Mouse (Mus musculus) heart, postnatal 0 days (tissue): ENCODE data around the gene Nup98. TPM values are rescaled to one million over a fixed set of nuclear protein-coding genes. Genes with fewer than 3 reads are reported as not detected.

ENCODE experiments used
- ATAC-seq: fragments of 200-750 bp; cut with Nextera tagmentation; 2 replicates; pipeline ENCODE4 v1.8.0; 2017; ENCODE audit warnings: low read depth, moderate number of reproducible peaks, moderate library complexity; ENCODE audit not compliant: insufficient read depth
- DNase-seq: peaks from one replicate; pipeline ENCODE4 v3.0.0-alpha.2; 2016; ENCODE audit warnings: low spot score
- H3K27ac ChIP-seq: fragments of 300-500 bp; sonication (generic); 2 replicates; pipeline ENCODE4 v1.5.1; 2014; ENCODE audit warnings: low read depth, mild to moderate bottlenecking
- H3K27me3 ChIP-seq: fragments of 300-500 bp; sonication (generic); 2 replicates; pipeline ENCODE4 v1.6.1; 2014; ENCODE audit warnings: low read length, mixed read lengths; ENCODE audit not compliant: control insufficient read depth, insufficient read depth
- H3K36me3 ChIP-seq: fragments of 300-500 bp; sonication (generic); replicated peaks from 2 replicates; pipeline ENCODE4 v1.6.1; 2014; ENCODE audit warnings: low read length, mixed read lengths; ENCODE audit not compliant: control insufficient read depth, insufficient read depth
- H3K4me1 ChIP-seq: fragments of 300-500 bp; sonication (generic); 2 replicates; pipeline ENCODE4 v1.6.1; 2014; ENCODE audit warnings: antibody characterized with exemption; ENCODE audit not compliant: control insufficient read depth, insufficient read depth
- H3K4me2 ChIP-seq: fragments of 300-500 bp; sonication (generic); 2 replicates; pipeline ENCODE4 v1.6.1; 2014; ENCODE audit warnings: low read depth, mild to moderate bottlenecking, low read length, moderate library complexity
- H3K4me3 ChIP-seq: fragments of 300-500 bp; sonication (generic); 2 replicates; pipeline ENCODE4 v1.5.1; 2014; ENCODE audit warnings: low read depth, low read length
- H3K9ac ChIP-seq: fragments of 300-500 bp; sonication (generic); replicated peaks from 2 replicates; pipeline ENCODE4 v1.6.1; 2014; ENCODE audit warnings: low read depth, low read length, mixed read lengths
- H3K9me3 ChIP-seq: fragments of 300-500 bp; sonication (generic); replicated peaks from 2 replicates; pipeline ENCODE4 v1.6.1; 2016; ENCODE audit warnings: low read length; ENCODE audit not compliant: control insufficient read depth
- CTCF ChIP-seq: IDR thresholded peaks from 2 replicates; pipeline ENCODE4 v1.5.1; 2016; ENCODE audit warnings: antibody characterized with exemption, control low read depth, low read depth
- EP300 ChIP-seq: IDR thresholded peaks from 2 replicates; pipeline ENCODE4 v1.6.1; 2016; ENCODE audit warnings: antibody characterized with exemption, low read depth
- WGBS: fragments of 180-500 bp; shearing (Covaris S2); extraction: QIAGEN DNeasy Blood & Tissue Kit; methylation state at CpG from one replicate; pipeline ENCODE4 v1.1.7; 2014; 5-methylcytosine and 5-hydroxymethylcytosine counted together
- polyA plus RNA-seq: library from polyadenylated mRNA; unstranded; fragments of >200 nt; fragmentation: Nextera tagmentation; extraction: Ambion mirVana; gene quantifications from 2 replicates; pipeline ENCODE4 v1.2.1, GENCODE M21; 2015
- total RNA-seq: library from RNA; depleted of rRNA; stranded (reverse); fragments of >200 nt; gene quantifications from 2 replicates; pipeline ENCODE4 v1.2.3, GENCODE M21; 2014; ENCODE audit warnings: low replicate concordance

The Nup98 gene
- total and polyA plus RNA-seq, 2 experiments from 2014 or later = 12.2 to 28.0 TPM

GRCm38 (mm10) chr7:102228049-102228670 lies 18.2 kb upstream of the Nup98 start:
- ATAC-seq = no peak
- Histone ChIP-seq H3K9me3 (no peaks in the 10 kb centered on the region), H3K27ac (no peak overlapping the region), H3K4me1 (peaks cover 12% of the 10 kb centered on the region; the same call in 1 of the 2 replicates), H3K36me3 (peaks cover 4% of the 10 kb centered on the region; the same call in 1 of the 2 replicates), H3K27me3 (no peaks in the 10 kb centered on the region), H3K4me2 (no peak overlapping the region), H3K4me3 (no peak overlapping the region), H3K9ac (no peak overlapping the region)
- 83% methylated on average over 4 of the region's 4 CpGs for whole genome bisulfite sequencing
- no peak for DNase-seq
- no peak for TF ChIP-seq CTCF
- TF ChIP-seq EP300 = no peak

GRCm38 (mm10) chr7:102226051-102226450 lies 16.1 kb upstream of the Nup98 start:
- 79% methylated on average over 6 of the region's 6 CpGs for WGBS
- H3K27me3 ChIP-seq = no peaks in the 10 kb centered on the region
- no peak overlapping the region for H3K4me2 ChIP-seq
- no peak for ATAC-seq
- TF ChIP-seq EP300 = no peak
- TF ChIP-seq CTCF = no peak
- H3K4me3 ChIP-seq = no peak overlapping the region
- no peak overlapping the region for H3K9ac ChIP-seq
- H3K9me3 ChIP-seq = no peaks in the 10 kb centered on the region
- DNase-seq = no peak
- peaks cover 15% of the 10 kb centered on the region; the same call in 1 of the 2 replicates for H3K4me1 ChIP-seq
- peaks cover 1% of the 10 kb centered on the region; the same call in 1 of the 2 replicates for H3K36me3 ChIP-seq
- H3K27ac ChIP-seq = 0 out of 2 replicates have a peak overlapping the region, but pooled peaks have one; percentile 41

- DNase-seq = no peak
Measured at GRCm38 (mm10) chr7:102223883-102224738, 14.1 kb upstream of the Nup98 start.

GRCm38 (mm10) chr7:102222830-102223556 lies 13.0 kb upstream of the Nup98 start:
- WGBS = 2% methylated on average over 30 of the region's 31 CpGs
- H3K27me3 ChIP-seq = no peaks in the 10 kb centered on the region
- ATAC-seq (peak; percentile 67), DNase-seq (peak; percentile 31)
- H3K4me2 ChIP-seq = peak overlapping the region; percentile 86
- H3K36me3 ChIP-seq = no peaks in the 10 kb centered on the region; the same call in 1 of the 2 replicates
- no peaks in the 10 kb centered on the region for H3K9me3 ChIP-seq
- H3K27ac ChIP-seq = peak overlapping the region; percentile 39; the same call in 1 of the 2 replicates
- TF ChIP-seq EP300 (no peak), CTCF (no peak)
- H3K9ac ChIP-seq = peak overlapping the region; percentile 72
- H3K4me3 ChIP-seq = peak overlapping the region; percentile 83
- peaks cover 15% of the 10 kb centered on the region; the same call in 1 of the 2 replicates for H3K4me1 ChIP-seq

More at GRCm38 (mm10) chr7:102223883-102224738, 14.1 kb upstream of the Nup98 start:
- no peak overlapping the region for H3K4me2 ChIP-seq
- H3K27me3 ChIP-seq = no peaks in the 10 kb centered on the region
- no peaks in the 10 kb centered on the region; the same call in 1 of the 2 replicates for H3K36me3 ChIP-seq
- H3K27ac ChIP-seq = no peak overlapping the region; the same call in 1 of the 2 replicates
- no peaks in the 10 kb centered on the region for H3K9me3 ChIP-seq
- ATAC-seq = 0 out of 2 replicates have a peak, but pooled peaks have one; percentile 22
- no peak overlapping the region for H3K4me3 ChIP-seq
- no peak overlapping the region for H3K9ac ChIP-seq
- H3K4me1 ChIP-seq = peaks cover 15% of the 10 kb centered on the region; the same call in 1 of the 2 replicates
- 81% methylated on average over 5 of the region's 5 CpGs for WGBS
- TF ChIP-seq EP300 (no peak), CTCF (no peak)

DNA sequence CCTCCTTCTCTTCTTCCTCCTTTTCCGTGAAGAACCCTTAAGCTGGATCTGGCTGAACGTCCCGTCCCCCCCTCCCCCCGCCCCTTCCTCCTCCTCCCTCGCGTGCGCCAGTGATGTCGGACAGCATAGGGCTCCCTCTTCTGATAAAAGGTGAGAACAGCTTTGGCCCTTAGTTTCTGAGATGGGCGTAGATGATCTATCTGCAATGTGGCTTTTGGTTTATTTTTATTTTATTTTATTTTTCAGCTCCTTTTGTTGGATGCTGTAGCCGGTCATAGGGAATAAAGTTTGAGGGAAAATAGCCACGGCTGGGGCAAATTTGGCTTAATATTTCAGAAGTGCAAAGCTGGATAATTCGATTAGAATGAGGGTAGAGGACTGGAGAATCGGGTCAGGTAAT lies 12.4 kb upstream of the Nup98 start:
- peak overlapping the region; percentile 39; the same call in 1 of the 2 replicates for H3K27ac ChIP-seq

More for the DNA sequence above, 12.4 kb upstream of the Nup98 start:
- ATAC-seq (peak; percentile 73), DNase-seq (peak; percentile 48)
- Histone ChIP-seq H3K36me3 (no peaks in the 10 kb centered on the region), H3K4me3 (peak overlapping the region; percentile 83), H3K9ac (peak overlapping the region; percentile 72), H3K4me2 (peak overlapping the region; percentile 86), H3K27me3 (no peaks in the 10 kb centered on the region), H3K9me3 (no peaks in the 10 kb centered on the region), H3K4me1 (peaks cover 15% of the 10 kb centered on the region; the same call in 1 of the 2 replicates)
- TF ChIP-seq CTCF (peak; percentile 62), EP300 (no peak)
- under 1% methylated on average over 11 of the region's 13 CpGs for WGBS
